Mouse (Mus musculus) leukemia stem cell, adult 10-12 weeks (primary cell): ENCODE data around the gene Sostdc1. TPM values are rescaled to one million over a fixed set of nuclear protein-coding genes. Genes with fewer than 3 reads are reported as not detected.

Source experiments
- polyA plus RNA-seq: library from polyadenylated mRNA; stranded (reverse); fragments of >175 nt; gene quantifications from 2 replicates; pipeline ENCODE4 v1.2.3, GENCODE M21; 2012; ENCODE audit warnings: low replicate concordance

The Sostdc1 gene
- polyA plus RNA-seq: not detected in 2 replicates

DNA sequence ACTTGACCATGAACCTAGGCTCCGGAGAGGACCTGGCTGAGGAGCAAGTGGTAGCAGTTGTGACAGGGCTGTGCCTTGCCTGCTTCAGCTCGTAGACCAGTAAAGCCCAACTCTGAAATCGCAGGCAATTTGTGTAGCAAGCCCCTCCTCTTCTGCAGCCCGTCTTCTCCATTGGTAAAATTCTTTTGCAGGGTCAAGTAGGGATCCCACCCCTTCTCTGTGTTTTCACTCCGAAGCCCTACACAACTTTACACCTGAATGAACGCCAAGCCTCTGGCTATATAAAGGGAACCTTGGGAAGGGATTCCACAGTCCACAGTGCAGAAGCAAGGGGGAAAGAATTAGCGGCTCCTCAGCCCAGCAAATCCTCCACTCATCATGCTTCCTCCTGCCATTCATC, at the start of gene Sostdc1:
Sostdc1 (plus strand) TSS at position 224 of the 400 bp plus-strand sequence.

Other genes with a start within 250 kb of the Sostdc1 start
- 1.0 and 2.4 TPM in 2 replicates for gene Ankmy2, start 157.0 kb upstream of the Sostdc1 start, polyA plus RNA-seq
- 7.5 and 14.2 TPM in 2 replicates for gene Bzw2, start 156.1 kb upstream of the Sostdc1 start, polyA plus RNA-seq
- not detected in 2 replicates for gene Lrrc72, start 60.7 kb upstream of the Sostdc1 start, polyA plus RNA-seq
- gene Ispd, start 67.3 kb downstream of the Sostdc1 start, polyA plus RNA-seq: 0.28 and 1.4 TPM in 2 replicates
- gene D630036H23Rik, start 68.0 kb downstream of the Sostdc1 start, polyA plus RNA-seq: 0.91 and 1.6 TPM in 2 replicates